Mouse (Mus musculus): ENCODE data around the gene Mob3a.

The Mob3a gene

DNA sequence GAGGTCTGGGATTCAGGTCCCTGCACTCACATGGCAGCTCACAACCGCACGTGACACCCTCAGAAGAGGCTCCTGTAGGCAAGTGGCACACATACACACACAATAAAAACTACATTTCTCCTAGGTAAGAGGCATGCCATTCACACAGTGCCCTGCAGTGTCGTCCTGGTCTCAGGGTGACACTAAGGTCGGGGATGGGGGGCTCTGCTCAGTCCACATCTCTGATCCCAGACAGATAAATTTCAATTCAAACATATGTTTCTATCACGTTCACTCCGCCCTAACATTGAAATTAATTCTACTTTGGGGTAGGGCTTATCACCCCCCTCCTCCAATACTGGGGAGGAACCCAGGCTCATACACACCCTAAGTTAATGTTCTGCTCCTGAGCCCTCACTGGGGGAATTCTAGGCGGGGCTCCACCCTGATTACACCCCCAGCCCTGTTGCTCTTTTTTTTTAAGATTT is 1.7 kb downstream of the Mob3a start:
- no peak for DNase-seq (ENCODE audit: low spot score)

DNA sequence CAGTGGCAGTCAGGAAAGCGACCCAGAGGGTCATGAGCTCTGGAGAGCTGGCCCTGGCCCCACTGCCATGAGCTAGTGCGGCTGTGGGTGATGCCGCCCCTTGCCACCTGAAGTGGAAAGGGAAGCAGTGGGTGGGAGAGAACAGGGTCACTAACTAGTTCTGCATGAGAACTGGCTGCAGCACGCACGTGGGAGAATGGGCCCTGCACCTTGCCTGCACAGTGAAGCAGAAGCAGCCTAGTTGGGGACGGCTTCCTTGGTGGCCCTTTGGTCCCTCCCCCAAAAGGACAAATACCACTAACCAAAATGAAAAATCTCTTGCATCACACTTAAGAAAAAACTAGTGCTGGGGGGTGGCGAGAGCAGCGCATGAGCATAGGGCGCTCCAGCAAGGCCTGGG is 3.2 kb downstream of the Mob3a start:
- DNase-seq (ENCODE audit: low spot score): no peak

DNA sequence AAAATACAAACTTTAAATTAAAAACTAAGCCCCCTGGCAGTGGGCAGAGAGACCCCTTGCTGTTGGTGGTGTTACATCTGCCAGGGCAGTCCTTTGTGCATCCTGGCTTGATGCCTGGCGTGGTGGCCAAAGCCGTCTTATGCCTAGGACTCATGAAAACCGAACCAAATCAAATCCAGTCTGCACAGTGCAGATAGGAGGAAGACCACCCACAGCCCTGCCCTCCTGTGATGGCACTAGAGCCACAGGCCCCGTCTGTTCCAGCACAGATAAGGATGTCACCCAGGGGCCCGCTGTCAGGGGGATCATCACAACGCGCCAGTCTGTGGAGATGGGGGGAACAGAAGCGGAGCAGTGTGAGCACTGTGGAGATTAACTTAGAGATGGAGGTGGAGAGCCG is 4.0 kb downstream of the Mob3a start:
- DNase-seq (ENCODE audit: low spot score): no peak

DNA sequence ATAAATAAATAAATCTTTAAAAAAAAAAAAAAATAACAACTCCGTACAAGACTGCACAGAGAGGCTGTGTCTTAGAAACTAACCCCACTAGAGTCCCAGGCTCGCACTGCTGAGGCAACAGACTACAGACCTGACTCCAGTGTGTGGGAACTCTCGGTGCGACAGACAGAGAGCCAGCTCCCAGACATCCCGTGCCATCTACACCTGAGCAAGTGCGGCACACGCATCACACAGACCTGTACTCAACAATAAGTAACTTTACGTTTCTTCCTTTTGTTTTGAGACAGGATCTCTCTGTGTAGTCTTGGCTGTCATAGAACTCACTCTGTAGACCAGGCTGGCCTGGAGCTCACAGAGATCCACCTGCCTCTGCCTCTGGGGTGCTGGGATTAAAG is 4.4 kb downstream of the Mob3a start:
- no peak for DNase-seq (ENCODE audit: low spot score)

DNA sequence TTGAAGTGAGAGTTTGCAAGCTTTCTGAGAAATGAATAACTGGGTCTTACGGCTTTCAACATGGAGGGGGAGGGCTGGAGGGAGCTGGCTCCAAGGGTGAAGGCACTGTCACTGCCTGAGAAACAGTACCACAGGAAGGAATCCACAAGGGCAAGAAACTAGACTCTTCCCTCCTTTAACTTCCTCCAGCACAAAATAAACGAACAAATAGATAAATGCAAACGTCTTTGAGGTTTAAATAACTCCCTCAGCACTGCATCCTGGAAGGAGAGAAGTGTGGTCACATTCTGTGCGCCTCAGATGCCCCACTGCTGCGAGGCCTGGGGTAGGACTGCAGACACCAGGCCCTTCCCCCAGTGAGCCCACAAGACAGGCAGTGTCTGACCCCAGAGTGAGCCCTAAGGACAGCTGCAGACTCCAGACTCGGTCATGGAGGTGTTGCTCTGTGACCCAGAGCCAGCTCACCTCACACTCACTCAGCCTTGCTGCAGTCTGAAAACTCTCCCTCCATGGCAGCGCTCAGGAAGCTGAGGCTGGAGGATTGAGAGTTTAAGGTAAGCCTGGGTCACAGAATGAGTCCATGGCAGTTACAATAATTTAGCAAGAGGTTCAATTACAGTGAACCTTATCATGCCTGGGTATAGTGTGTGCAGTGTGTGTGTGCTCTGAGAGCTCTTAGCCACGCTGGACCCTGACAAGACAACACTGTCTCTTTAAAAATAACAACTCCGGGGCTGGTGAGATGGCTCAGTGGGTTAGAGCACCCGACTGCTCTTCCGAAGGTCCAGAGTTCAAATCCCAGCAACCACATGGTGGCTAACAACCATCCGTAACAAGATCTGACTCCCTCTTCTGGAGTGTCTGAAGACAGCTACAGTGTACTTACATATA is 5.0 kb downstream of the Mob3a start:
- no peak for DNase-seq (ENCODE audit: low spot score)

DNA sequence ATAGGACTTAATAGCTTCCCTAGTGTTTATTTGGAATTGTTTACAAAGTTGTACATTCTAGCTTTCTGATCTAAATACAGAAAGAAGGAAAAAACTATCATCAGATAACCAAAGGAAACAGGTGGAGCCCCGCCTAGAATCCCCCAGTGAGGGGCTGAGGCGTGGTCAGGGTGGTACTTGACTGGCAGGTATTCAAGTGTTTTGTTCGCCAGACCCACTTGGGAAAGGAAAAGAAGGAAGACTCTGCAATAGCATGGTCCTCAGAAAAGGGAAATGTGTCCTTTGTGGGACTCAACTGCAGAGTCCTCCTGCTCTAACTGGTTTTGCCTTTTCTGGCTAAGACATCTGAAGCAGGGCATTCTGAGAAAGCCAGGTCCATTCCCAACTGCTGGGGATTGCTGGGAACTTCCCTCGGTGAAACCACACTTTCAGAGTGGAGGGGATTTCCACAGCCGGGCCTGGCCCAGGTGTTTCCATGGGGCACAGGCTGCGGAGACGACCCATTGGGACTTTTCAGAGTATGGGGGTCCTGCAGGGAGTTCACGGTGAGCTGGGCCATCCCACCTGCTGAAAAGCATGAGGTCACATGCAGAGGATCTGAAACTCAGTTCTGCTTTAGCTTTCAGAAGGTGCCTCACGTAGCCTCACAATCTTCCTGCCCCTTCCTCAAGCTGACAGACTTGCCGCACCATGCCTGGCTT is 5.8 kb downstream of the Mob3a start:
- no peak for DNase-seq (ENCODE audit: low spot score)

DNA sequence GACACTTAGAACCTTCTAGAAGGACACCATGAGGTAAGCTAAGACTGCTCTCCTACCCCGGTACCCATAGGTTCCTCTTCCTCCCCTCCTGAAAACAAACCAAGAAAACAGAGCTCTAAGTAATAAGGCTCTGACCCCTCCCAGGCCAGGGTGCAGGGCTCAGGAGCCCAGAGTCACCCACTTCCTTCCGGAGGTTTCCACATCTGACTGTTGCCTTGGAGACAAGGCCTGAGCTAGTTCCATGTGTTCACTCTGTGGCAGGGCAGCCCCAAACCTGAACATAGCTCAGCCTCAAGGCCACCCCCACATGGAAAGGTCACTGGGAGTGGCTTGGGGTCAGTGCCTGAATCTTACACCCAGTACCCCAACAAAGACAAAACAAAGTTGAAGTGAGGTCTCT is 6.6 kb downstream of the Mob3a start:
- DNase-seq (ENCODE audit: low spot score): no peak

DNA sequence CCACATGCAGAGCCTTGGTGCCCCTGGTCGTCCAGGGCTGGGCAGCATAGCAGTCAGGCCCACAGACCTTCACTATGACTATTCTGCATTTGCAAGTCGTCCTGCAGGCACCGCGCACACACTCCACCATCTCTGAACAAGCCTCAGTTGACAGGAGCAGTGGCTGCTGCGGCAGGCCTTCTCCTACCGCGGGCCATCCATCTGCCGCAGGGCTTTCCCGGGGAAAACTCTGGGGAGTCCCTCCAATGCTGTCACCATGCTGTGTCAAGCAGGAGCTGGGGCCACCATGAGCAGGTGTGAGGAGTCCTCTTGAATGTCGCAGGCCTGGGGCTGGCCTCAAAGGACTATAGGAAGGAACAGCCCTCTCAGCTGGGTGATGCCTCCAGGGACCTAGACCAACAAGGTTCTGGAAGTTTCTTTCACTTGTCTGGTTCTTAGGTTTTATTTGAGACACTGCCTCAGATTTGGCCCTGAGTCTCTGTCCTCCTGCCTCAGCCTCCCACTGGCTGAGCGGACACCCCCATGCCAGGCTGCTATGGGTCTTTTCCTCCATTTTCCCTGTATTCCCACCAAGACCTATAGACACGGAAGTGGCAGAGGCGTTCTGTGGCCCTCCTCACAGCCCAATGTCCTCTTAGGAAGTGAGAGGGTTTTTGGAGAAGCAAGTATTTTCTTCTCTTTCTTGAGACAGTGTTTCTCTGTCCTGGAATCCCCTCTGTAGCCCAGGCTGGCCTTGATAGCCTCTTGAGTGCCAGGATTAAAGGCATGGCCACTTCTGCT is 7.4 kb downstream of the Mob3a start:
- DNase-seq (ENCODE audit: low spot score): no peak

DNA sequence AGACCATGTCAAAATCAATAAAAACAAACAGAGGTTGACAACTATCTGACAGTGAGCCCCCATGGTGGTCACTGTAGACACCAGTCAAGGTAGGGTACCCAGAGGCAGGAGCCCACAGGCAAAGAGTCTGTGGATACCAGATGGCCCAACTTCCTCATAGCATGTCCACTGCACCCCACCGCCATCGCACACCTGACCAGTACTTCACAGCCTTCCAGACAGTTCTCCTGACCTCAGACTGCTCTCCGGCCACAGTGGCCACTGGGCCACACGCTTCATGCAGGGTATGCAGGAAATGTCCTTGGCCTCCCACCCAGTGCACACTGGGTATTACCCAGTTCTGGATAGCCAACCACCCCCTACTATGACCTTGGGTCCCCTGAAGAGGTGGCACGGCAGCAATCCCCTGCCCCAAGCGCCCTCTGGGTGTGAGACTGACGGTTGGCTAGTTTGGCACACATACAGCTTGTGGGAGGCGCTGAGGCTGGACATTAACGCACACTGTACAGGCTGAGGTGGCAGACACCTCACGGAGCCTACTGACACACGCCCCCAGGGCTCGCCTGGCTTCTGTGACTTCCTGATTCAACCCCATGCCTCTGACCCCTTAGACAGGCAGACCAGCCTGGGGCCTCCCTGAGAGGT is 8.3 kb downstream of the Mob3a start:
- DNase-seq (ENCODE audit: low spot score): no peak

DNA sequence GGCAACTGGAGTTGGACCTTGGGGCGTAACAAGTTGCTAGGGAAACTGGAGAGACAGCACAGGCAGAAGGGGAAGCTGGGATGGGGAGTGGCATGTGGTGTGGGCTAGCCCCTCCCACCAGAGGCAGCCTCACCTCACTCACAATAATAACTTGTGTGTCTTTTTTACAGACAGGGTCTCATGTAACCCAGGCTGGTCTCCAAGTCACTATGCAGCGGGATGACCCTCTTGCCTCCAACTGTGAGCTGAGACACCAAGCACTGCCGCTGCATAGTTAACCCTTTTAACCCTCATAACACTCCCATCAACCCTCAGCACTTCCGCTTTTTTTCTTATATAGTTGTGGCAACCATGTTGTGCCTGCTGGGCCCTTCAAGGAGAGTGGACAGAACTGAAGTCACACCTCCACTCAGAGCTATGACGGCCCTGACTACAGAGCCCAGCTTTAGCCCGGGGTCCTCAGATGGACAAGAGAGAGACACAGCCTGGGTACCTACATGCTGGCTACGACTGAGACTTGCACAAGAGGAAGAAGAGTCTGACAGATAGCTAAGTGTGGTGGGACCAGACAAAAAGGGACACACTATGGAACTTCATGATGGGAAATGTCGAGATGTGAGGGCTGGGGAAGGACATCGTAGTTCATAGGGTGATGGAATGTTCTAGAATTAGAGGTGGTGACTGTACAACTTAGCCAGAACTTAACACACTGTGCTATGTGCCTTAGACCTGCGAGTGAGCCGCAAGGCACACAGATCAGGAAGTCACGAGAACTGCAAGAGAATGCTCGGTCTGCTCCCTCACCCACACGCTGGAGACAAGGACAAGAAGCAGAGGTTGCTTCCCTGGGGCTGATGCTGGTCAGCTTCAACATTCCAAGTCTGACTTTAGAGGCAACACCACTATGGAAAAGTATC is 9.3 kb downstream of the Mob3a start:
- no peak for DNase-seq (ENCODE audit: low spot score)

DNA sequence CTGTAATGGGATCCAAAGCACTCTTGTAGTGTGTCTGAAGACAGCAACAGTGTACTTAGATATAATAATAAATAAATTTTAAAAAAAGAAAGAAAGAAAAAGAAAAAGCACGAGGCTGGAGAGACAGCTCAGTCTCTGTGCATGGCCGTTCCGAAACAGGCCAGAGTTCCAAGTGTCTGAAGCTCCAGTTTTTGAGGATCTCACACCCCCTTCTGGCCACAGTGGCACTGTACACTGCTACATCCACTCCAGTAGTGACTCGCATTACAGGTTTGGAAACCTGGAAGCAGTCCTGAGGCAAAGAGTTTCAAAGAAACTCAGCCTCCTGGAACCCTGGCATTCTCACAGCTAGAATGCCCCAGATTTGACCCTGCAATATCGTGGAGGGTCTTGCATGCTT is 13.9 kb downstream of the Mob3a start:
- DNase-seq (ENCODE audit: low spot score): no peak

DNA sequence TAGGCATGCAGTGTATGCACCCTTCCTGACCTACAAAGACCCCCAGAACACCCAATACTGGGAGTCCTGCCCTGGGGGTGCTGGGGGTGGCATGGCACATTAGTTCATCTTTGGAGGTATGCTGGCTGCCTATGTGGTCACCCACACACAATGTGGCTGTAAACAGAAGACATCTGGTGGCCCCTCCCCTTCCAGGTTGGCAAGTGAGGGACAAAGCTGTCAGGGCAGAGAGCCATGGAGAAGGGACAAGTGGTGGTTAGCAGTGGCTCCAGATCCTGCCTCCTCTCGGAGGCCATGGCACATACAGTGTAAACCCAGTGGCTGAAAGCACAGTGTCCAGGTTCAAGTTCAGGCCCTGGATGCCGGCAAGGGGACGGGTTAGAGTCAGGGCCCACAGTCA is 15.2 kb downstream of the Mob3a start:
- no peak for DNase-seq (ENCODE audit: low spot score)

DNA sequence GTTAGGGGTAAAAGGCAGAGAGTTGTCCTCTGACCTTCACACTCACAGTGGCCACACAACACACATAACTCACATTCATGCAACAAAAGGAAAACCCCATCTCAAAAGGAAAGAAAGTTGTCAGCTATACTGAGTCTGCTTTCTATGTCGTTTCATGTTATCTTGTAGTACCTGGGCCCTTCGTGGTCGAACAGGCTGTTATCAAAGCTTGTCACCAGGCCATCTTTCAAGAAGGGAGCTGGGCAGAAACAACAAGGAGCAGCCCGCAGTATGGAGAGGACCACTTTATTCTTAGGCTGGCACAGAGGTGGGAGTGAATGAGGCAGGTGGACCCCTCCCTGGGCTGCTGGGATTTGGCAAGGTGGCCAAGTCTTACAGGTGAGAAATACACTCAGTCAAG is 16.8 kb downstream of the Mob3a start:
- DNase-seq (ENCODE audit: low spot score): no peak

DNA sequence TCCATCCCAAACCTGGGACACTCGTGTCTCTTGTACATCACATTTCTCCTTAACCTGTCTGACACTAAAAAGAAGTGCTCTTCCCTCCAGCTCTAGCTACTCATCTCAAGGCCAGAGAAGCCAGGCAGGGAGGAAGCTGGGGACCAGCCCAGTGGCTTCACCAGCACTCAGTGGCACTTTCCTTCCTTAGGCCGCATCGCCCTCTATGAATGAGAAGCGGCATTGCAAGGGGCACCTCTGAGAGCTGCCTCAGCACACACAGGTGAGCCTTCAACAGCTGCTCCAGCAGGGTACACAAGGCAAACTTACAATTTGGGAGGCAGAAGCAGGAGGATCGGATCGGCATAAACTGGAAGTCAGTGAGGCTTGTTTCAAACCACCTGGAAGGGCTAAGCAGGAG is 17.6 kb downstream of the Mob3a start:
- no peak for DNase-seq (ENCODE audit: low spot score)

DNA sequence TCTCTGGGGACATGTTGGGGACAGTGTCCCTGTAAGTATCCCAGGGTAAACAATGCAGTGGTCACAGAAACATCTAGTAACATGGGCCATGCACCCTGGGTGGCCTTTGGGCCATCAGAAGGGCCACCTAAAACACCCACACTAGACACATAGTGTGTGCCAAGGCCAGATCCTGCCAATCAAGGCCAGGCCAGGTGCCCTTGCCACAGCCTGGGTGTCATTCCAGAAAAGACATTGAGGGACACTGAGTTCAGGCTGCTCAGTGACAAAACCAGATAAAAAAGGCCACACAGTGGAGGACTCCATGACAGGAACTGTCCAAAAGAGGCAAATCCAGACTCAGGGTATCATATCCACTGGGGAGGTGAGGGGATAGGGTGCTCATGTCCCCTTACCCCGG is 18.1 kb downstream of the Mob3a start:
- no peak for DNase-seq (ENCODE audit: low spot score)

DNA sequence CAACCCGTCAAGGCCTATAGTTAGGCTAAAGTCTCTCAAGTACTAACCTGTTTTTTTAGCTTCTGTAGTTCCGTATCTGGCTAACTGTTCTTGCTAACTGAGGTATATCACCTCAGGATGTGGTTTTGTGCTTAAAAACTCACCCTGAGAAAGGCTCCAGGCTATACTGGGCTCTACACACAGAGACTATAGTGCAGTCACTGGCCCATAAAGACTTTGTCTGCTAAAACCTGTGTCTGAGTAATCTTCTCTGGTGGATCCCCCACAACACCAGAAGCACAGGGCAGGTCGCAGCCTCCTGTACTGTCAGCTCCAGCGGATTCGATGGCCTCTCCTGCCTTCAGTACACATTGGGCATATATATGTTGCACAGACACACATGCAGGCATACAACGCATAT is 19.8 kb downstream of the Mob3a start:
- no peak for DNase-seq (ENCODE audit: low spot score)

DNA sequence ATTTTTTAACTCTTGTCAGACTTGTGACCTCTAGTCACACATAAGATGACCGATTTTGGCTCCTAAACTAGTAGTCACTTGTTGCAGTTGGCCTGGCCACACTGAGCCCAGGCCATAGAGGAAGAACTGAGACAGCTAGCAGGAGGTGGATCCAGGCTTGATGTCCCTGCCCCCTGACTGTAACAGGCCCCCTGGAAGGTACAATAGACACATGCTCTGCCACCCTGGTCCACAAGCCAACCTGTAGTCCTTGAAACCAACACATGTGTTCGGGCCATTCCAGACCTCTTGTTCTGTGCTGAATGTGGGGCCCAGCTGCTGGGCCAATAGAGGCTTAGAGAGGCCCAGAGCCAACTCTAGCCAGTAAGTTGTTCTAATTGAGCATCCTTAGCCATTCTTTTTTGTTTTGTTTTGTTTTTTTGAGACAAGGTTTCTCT is 21.5 kb downstream of the Mob3a start:
- no peak for DNase-seq (ENCODE audit: low spot score)

DNA sequence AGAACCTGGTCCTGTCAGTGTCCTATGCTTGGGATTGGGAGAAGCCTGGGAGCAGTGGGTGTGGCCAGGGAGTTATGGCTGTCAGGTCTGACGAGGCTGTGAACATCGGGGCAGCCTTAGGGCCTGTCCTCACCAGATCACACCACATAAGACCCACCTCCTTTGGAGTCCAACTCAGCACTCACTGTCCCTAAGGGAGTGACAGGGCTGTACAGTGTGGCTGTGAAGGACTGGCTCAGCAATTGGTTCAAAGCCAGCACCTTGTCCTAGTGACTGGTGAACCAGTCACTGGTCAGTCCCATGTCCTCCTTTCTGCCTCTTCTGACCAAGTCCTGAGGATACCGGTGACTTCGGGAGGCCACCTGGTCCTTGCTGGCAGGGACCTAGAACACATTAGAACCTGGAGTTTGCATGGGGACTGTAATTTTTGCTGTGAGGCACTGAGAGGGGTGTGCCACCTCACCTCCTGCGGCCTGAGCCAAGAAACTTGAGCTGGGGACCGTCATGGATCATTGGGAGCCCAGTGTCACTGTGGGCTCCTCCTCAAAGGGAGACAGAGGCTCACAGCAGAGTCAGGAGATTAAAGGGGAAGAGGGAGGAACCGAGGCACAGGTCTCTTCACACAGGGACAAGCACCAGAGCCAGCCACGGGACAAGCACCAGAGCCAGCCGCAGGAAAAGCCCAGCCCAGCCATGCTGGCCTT is 22.1 kb downstream of the Mob3a start:
- DNase-seq (ENCODE audit: low spot score): no peak

DNA sequence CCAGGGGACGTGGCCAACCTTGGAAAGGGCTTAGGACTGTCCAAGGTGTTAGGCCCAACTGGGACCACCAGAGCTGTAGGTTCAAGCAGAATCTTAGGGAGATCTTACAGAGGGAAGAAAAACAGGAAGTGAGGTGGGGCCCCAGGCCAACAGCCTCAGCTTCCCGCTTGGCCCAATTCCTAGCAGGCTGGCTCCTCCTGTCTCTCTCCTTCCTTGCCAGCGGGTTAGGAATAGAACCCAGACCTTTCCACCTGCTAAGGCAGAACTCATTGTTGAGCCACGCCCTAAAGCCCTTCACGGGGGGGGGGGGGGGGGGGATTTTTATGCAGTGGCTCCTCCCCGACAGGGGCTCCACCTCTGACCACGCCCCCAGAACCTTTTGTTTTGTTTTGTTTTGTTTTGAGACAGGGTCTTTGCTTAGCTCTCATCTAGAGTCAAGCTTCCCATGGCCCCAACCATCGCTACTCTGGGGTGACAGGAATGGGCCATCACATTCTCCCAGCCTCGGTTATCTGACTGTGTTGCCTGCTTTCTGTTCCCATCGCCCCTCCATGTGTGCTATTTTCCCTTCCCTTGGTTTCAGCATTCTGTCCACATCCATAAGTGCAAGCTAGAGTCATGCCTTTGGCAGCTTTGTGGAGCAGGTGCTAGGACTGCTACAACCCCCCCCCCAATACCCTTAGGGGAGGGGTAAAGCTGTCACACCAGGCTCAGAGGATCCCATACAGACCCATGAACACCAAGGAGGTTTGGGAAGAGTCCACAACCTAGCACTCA is 23.0 kb downstream of the Mob3a start:
- DNase-seq (ENCODE audit: low spot score): no peak

Measured in urinary bladder, postnatal 10 days (tissue).